Comparison of ENCODE assay signal across 8 mouse cellular contexts in genomic region chr5:4756871-4757711, GRCm38 (mm10). TPM values are rescaled to one million over a fixed set of nuclear protein-coding genes. Genes with fewer than 3 reads are reported as not detected.
DNase-seq lines count a peak whose midpoint lies in the region; ATAC-seq lines count a peak whose summit lies in the region.

No protein-coding gene starts in this region.

- peaks cover 28% of the 10 kb centered on the region for H3K4me1 ChIP-seq in hindbrain, embryonic 15.5 days (replicated peaks)

- peak; percentile 72 to 88 for DNase-seq in adrenal gland, adult (ENCODE audit: inconsistent age in 2 of 2, low spot score in 1 of 2)
- peak; percentile 32 to 55 for DNase-seq in cerebellum, postnatal 4 days (ENCODE audit: low spot score in 2 of 2)
- peak; percentile 12 to 17 for DNase-seq in gastrocnemius, adult 8-10 months (ENCODE audit: low spot score in 2 of 2)
- peak; percentile 37 to 41 for DNase-seq in left cerebral cortex, adult 8-10 months (ENCODE audit: low spot score in 2 of 2)
- peak; percentile 76 to 79 for DNase-seq in lung, postnatal 4 days
- peak; percentile 71 for DNase-seq in right cerebral cortex, postnatal 25 days
- DNase-seq in spleen, postnatal 36 days (ENCODE audit: low spot score in 2 of 2), result no peak

- ATAC-seq in hindbrain, embryonic 15.5 days (ENCODE audit: low FRiP score, low read depth), result peak; percentile 29

- H3K4me2 ChIP-seq in hindbrain, embryonic 15.5 days, result peak overlapping the region; percentile 89

- peak overlapping the region; percentile 85 for H3K27ac ChIP-seq in hindbrain, embryonic 15.5 days (replicated peaks)

- H3K27me3 ChIP-seq in hindbrain, embryonic 15.5 days, result no peaks in the 10 kb centered on the region

- no peaks in the 10 kb centered on the region for H3K36me3 ChIP-seq in hindbrain, embryonic 15.5 days

- peak overlapping the region; percentile 63 for H3K9ac ChIP-seq in hindbrain, embryonic 15.5 days

- under 1% methylated on average over 80 of the region's 80 CpGs for WGBS in hindbrain, embryonic 15.5 days

- no peaks in the 10 kb centered on the region for H3K9me3 ChIP-seq in hindbrain, embryonic 15.5 days

- peak overlapping the region; percentile 66 for H3K4me3 ChIP-seq in hindbrain, embryonic 15.5 days

RNA-seq across cellular contexts. Expression of gene Fzd1, which starts 0.7 kb away (rescaled TPM):
- total RNA-seq in gastrocnemius, adult 8-10 months (2022), result 1 to 10 TPM; 1.3 to 3.6 (median 1.6) TPM
- 12.7 and 17.0 TPM in 2 replicates for polyA plus RNA-seq in hindbrain, embryonic 15.5 days (2015; fragmentation: Nextera tagmentation; extraction: Ambion mirVana)
- 10 to 100 TPM in 2 of 4 experiments, 1 to 10 TPM in 2; 9.5 to 10.4 (median 9.9) TPM for total RNA-seq in left cerebral cortex, adult 8-10 months (2022)

Comparison
In these comparisons a context has a peak if more than half of its experiments do, and no peak if none do; other contexts are left out.
1. DNase-seq: peak in adrenal gland, adult (2 of 2), cerebellum, postnatal 4 days (2 of 2), gastrocnemius, adult 8-10 months (2 of 2), left cerebral cortex, adult 8-10 months (2 of 2), lung, postnatal 4 days (2 of 2) and right cerebral cortex, postnatal 25 days (single experiment); none in spleen, postnatal 36 days (0 of 2).